Mouse (Mus musculus): ENCODE measurements around the gene Prelp.
A peak's percentile ranks its signal among the peaks of the same experiment; 100 is the strongest.

Gene Prelp

GRCm38 (mm10) chr1:133899043-133899542 is 22.1 kb downstream of the Prelp start:
- no peak for DNase-seq (ENCODE audit: low spot score in 2 of 2)

- DNase-seq (ENCODE audit: low spot score in 2 of 2), result no peak
Observed at GRCm38 (mm10) chr1:133897293-133897692, 23.9 kb downstream of the Prelp start.

DNA sequence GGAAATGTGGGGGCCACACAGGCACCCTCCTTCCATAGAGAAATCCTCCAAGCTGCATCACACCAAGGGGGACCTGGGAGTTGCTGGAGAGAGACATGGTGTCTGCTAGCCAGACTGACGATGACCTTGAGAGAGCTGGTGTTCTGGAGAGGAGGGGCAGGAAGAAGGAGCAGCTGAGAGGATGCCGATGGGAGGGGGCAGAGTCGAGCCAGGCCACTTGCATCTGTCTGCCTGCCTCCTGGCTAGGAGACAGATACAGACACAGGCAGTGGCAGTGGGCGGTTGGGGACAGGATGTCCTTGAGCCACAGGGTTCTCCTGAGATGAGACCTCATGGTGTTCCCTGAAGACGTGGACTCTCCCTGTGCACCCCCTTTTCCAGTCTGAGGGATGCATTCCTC is 29.7 kb downstream of the Prelp start:
- no peak for DNase-seq (ENCODE audit: low spot score in 2 of 2)

- no peak for DNase-seq (ENCODE audit: low spot score in 2 of 2)
Observed at GRCm38 (mm10) chr1:133889949-133890598, 31.1 kb downstream of the Prelp start.

- no peak for DNase-seq (ENCODE audit: low spot score in 2 of 2)
Observed at GRCm38 (mm10) chr1:133887538-133888250, 33.5 kb downstream of the Prelp start.

GRCm38 (mm10) chr1:133887044-133887443 is 34.2 kb downstream of the Prelp start:
- DNase-seq (ENCODE audit: low spot score in 2 of 2), result peak in 1 of 2 experiments; percentile 49

DNA sequence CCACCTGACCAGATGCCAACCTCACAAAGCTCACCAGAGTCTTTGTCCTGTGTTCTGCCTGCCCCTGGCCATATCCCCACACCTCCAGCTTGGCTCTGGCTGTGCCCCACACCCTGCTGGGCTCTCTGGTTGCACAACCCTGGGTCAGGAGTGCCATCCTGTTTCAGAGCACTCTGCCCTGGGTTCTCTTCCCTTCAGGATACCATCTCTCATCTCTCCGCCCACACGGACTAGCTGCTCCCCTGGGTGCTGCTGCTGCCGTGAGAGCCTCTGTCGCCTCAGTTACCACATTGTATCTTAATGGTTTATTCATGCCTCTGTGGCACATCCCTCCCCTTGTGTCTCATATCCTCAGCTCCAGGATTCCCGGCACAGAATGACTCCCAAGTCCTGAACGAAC is 34.8 kb downstream of the Prelp start:
- DNase-seq (ENCODE audit: low spot score in 2 of 2), result no peak

DNA sequence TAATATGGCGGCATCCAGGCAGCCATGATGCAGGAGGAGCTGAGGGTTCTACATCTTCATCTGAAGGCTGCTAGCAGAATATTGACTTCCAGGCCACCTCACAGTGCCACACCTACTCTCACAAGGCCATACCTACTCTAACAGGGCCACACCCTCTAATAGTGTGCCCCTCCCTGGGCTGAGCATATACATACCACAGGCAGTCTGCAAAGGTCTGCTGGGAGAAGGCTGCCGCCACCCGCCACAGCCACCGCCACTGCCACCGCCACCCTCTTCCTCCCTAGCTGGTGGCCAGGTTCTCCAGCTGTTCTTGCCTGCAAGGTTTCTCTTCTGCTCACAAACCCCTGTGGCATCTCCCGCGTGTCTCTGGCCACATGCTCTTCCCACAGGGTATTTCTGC is 35.4 kb downstream of the Prelp start:
- DNase-seq (ENCODE audit: low spot score in 2 of 2), result no peak

- no peak for DNase-seq (ENCODE audit: low spot score in 2 of 2)
Observed at GRCm38 (mm10) chr1:133884746-133885145, 36.5 kb downstream of the Prelp start.

DNA sequence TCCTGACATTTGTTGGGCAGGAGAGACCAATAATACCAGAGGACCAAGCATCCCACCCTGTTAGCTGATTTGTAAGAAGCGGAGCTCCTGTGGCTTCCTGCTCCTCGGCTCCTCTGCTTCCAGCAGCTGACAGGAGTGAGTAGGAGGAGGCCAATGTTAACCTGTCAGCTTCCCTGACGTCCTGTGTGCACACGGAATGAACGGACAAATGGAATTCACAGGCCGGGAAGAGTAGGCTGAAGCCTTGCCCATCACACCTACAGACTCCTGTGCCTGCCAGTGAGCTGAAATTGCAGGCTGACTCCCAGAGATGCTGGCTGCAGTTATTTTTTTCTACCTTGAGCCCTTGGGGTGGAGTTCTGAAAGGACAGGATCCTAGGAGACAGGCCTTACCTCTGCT is 37.1 kb downstream of the Prelp start:
- no peak for DNase-seq (ENCODE audit: low spot score in 2 of 2)

DNA sequence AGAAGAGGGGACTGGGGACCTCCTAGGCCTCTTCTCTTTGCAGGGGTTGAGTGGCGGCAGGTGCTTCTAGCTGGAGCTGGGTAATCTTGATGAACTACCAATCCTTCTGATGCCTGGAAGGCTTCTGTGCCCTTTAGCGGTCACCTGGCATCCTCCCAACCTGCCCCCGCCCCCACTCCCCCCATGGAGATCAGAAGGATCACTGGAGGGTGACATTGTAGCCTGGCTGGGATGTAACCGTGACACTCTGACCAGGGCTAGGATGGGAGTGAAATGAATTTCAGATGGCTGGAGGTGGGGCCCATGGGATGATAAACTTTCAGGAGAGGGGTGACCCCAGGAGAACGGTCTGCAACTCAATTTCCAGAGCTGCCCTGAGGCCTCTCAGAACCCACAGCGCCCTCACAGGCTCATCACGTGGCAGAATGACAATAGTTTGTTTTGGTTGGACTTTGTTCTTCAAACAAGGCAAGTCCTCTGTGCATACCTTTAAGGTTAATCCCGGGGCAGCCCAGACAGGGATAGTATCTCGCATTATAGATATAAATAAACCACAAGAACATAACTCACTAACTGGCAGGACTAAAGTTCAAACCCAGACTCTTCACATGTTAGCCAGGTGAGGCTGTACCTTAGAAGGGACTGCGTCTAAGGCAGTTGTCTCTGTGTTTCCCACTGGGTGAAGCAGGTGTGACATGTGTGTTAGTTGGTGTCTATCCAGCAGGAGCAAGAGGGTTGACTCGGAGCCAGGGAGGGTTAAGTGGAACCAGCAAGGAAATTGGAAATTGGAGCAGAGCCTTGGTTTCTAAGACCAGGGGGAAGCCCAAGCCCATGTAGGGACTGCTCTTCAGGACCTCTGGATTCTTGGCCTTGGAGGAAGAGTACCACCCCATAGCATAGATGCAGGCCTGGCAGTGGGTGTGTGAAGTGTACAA is 38.7 kb downstream of the Prelp start:
- no peak for DNase-seq (ENCODE audit: low spot score in 2 of 2)

DNA sequence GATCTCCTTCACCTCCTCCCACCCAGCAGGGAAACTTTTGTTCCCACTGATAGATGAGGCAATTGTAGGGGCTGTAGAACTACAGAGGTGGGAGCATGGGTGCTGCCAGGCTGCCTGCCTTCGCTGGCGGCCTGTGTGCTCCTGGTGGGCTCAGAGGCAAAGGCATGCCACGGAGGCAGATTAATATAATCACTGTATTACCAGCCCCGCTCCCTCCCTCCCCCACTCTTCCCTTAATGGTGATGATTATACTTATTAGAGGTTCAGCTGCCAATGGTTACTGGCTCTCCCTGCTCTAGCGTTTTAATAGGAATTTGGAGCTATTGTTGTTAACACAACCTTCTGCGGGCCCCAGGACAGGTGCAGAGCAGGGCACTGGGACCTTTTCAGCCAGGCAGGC is 39.4 kb downstream of the Prelp start:
- DNase-seq (ENCODE audit: low spot score in 2 of 2), result no peak

- DNase-seq (ENCODE audit: low spot score in 2 of 2), result no peak
Observed at GRCm38 (mm10) chr1:133878825-133879423, 42.3 kb downstream of the Prelp start.

GRCm38 (mm10) chr1:133876936-133877335 is 44.3 kb downstream of the Prelp start:
- DNase-seq (ENCODE audit: low spot score in 2 of 2), result no peak

- no peak for DNase-seq (ENCODE audit: low spot score in 2 of 2)
Observed at GRCm38 (mm10) chr1:133873086-133873813, 48.0 kb downstream of the Prelp start.

GRCm38 (mm10) chr1:133871241-133871640 is 50.0 kb downstream of the Prelp start:
- no peak for DNase-seq (ENCODE audit: low spot score in 2 of 2)

DNA sequence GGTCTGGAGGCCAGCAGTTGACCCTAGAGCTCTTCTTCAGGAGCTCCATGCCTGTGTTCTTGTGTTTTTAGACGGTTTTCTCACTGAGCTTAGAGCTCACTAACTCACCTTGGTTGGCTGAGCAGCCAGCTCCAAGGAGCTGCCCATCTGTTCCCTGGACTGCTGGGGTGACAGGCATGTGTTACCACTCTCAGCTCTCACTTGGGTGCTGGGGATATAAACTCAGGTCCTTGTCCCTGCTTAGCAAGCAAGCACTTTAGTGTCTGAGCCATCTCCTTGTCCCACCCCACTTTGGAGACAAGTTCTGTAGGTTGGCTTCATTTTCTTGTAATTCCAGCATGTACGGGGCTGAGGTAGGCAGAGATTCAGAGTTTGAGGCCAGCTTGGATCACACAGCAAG is 52.0 kb downstream of the Prelp start:
- no peak for DNase-seq (ENCODE audit: low spot score in 2 of 2)

DNA sequence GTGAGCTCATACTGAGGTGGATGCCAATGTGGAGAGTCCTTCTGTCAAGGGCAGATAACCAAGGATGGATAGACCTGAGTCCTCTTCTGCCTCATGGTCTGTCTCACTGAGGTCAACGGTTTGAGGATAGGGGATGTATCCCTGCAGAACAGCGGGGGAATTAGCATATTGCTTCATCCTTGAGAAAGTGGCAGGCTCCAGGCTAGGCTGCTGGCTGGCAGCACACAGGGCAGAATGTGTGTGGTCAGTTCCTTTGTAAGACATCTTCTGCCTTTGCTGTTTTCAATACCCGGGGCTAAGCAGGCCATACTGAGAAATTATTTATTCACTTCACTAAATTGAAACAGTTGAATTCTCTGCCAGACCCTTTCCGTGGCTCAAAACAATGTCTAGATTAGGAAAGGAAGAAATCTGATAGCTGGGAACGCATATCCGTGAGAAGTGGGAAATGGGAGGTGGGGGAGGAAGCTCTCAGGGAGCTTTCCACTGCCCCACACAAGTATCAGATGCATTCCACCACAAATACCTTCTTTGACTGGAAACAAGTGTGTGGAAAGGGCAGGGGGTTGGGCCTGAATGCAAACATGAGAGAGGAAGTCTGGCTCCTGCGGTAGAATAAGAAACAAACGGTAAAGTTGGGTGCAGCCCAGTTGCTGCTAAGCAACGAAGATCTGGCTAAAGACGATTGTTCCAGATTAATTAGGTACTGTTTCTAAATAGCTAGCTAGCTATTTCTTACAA is 57.8 kb downstream of the Prelp start:
- no peak for DNase-seq (ENCODE audit: low spot score in 2 of 2)

DNA sequence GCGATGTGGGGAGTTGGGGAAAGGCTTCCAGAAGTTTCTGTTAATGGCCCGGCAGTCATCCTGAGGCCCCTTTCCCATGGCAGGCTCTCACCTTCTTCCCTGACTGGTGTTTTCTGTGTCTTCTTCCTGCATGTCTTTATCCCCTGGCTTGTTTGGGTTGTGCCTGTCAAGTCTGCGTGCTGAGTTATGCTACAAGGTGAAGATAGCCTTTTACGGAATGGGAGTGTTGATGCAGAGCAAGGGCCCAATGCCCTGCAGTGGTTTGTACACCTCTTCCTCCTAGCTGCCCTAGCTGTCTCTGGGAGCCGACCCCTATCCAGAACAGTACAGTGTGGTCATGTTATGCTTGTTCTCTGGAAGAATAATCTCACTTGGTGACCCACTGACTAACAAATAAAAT is 60.2 kb downstream of the Prelp start:
- no peak for DNase-seq (ENCODE audit: low spot score in 2 of 2)
